Mouse (Mus musculus): ENCODE measurements at regions not wholly inside any gene's neighbourhood (a gene's known extent, or its start where the extent isn't known, plus 50 kb on each side); places are given as distances from the start of the nearest gene placed in this dataset.

- DNase-seq (ENCODE audit: low read depth) = no peak
These were observed 67.3 kb downstream of the C1d start for GRCm38 (mm10) chr11:17324651-17325050.

DNA sequence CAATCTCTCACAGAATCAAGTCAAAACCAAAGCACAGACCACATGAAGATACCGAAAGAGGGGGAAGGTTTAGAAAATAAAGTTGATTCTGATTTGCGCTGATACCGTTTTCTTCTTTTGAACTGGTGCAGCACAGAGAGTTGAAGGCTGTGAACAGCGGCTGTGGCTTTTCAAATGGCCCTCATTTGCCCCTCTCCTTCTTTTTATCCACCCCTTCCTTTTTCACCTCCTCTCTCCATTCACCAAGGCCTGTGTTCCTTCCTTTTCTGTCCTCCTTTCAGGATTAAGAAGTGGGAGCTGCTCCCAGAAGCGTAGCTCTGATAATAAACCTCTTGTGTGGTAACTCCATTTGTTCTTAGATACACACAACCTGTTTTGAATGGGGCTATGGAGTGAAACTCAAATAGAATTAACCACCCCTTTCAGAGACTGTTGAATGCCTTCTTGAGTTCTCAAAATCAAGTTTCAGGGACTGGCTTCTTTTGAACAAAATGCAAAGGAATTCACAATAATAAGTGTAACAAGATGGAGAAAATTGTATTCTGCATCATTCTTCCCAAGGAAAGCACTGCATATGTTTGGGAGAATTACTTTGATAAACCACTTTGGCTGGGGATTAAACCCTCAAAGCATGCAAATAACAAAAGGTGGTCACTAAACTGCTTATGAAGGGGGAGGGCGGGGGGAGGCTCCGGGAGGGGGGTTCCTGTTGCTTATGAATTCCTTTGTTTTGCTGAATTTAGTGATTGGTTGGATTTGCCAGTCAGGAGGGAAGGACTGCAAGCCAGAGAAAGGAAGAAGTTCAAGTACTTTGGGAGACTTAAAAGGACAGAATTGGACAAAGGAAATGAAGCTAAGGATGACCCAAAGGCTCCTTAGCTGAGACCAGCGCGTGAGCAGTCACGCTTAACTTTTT is 68.6 kb downstream of the C1d start:
- no peak for DNase-seq (ENCODE audit: low read depth)

DNA sequence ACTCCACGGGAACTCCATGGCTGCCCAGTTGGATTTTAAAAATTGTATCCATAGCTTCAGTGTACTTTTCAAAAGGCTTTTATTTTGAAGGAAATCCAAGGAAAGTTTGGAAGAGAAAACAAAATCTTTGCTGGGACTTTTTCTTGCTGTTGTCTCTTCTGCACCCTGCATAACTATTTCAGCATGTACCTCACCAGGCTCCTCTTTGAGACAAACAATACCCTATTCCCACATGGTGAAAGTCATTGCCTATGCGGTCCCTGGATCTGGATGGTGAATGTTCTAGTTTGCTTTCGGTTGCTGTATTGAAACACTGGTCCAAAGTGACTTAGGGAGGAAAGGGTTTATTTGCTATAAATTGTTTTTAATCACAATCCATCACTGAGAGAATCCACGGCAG is 69.3 kb downstream of the C1d start:
- no peak for DNase-seq (ENCODE audit: low read depth)

GRCm38 (mm10) chr11:17351476-17351875 is 94.1 kb downstream of the C1d start:
- no peak for DNase-seq (ENCODE audit: low read depth)

DNA sequence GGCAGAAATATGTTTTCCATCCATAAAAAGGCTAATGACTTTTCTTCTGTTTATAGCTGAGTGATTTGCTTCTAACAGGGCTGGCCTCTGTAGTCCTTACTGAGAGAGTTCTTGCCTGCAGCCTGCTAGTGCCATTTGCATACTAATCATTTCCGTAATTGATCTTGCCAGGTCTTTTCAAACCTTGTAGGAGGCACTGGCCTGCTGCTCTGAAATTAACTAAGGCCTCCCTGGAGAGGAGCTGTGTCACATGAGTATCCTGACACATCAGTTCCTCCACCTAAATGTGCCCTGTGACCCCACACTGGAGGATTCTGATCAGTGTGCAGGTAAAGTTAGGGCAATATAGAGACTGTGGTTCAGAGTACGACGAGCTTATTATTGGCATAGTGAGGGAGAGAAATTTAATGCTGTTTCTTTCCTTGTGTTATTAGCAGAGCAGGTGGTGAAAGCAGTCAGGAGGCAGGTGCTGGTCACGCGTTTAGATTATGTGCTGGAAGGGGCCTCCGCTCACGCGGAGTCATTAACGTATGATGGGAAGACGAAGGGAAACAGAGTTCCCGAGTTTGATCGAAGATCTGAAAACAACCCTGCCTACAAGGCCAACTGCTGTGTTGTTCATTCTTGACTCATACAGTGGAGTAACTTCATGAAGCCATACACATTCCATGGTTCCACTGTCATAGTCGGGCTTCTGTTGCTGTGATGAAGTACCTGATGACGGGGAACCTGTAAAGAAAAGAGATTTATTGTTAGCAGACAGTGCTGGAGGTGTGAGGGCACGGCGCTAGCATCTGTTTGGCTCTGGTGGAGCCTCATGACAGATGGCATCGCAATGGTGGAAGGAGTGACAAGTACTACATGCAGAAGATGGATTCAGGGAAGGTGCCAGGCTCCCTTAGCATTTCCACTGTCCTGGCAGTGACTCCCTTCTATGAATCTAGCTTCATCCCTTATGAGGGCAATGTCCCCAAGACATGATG is 95.1 kb downstream of the C1d start:
- DNase-seq (ENCODE audit: low read depth) = no peak

- no peak for DNase-seq (ENCODE audit: low read depth)
These were observed 102.4 kb downstream of the C1d start for GRCm38 (mm10) chr11:17359698-17360254.

- no peak for DNase-seq (ENCODE audit: low read depth)
These were observed 120.5 kb downstream of the C1d start for GRCm38 (mm10) chr11:17377859-17378258.

DNA sequence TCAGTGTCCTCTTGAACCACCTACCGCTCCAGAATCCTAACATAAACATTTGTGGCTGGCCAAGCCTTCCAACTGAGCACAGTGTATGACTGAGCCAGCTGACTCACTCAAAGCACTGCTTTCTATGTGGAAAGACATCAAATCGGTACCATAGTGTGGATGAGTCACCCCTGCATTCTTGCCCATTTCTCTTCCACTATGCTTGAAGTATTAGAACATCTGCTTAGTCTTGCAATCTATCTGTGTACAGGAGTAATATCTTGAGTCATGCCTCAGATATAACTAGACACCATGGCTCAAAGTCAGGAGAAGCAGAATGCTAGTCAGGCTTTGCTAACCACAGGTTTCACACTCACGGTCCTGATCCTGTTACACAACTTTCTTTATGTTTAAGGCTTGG is 129.4 kb downstream of the C1d start:
- DNase-seq (ENCODE audit: low read depth) = no peak

- DNase-seq (ENCODE audit: low read depth) = no peak
These were observed 136.5 kb downstream of the C1d start for GRCm38 (mm10) chr11:17393832-17394231.

GRCm38 (mm10) chr11:17414531-17414930 is 157.2 kb downstream of the C1d start:
- no peak for DNase-seq (ENCODE audit: low read depth)

DNA sequence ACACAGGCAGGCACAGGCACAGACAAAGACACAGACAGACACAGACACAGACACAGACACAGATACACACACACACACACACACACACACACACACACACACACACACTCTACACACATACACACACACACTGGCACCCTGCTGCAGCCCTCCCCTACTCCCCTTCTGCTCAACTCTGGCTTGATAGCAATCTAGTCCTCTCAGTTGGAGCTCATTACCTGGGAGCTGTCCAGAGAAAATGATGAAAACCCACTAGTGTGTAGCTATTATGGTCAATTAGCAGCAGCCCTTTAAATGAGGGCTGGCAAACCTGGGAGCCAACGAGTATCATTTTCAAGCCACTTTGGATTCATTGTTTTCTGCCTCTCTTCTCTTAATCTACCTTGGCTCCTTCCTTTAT is 157.8 kb downstream of the C1d start:
- DNase-seq (ENCODE audit: low read depth) = no peak

- no peak for DNase-seq (ENCODE audit: low read depth)
These were observed 160.4 kb downstream of the C1d start for GRCm38 (mm10) chr11:17417656-17418289.

GRCm38 (mm10) chr11:17442133-17442532 is 184.8 kb downstream of the C1d start:
- DNase-seq (ENCODE audit: low read depth) = no peak

- no peak for DNase-seq (ENCODE audit: low read depth)
These were observed 191.9 kb downstream of the C1d start for GRCm38 (mm10) chr11:17449289-17449688.

DNA sequence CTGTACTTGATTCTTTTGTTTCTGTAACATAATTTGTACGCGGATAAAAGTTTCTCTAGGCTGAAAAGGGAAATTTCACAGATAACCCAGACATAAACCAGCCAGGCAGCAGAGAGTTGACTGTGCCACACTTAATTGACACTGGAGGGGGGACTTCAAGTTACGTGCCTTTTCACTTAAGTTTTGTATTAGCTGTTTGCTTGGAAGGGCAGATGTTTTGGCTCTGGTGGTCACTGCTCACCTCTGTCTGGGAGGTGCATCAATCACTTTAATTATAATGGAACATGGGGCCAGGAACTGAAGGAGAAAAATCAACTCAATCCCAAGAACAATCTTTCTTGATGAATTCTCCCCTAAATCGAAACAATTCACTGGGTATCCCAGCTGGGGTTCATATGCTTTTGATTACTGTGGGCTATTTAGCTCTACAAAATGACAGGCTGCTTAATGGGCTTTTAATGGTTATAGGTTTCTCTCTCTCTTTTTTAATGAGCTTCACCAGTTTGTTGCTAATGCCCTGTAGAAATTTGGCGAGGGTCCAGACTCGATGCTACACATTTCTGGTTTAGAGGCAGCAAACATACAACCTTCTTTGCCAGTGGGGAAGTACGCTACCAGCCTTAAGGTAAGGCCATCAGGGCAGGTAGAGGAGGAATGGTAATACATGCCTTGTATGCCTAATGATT is 193.1 kb downstream of the C1d start:
- no peak for DNase-seq (ENCODE audit: low read depth)

GRCm38 (mm10) chr11:17451451-17451850 is 194.1 kb downstream of the C1d start:
- no peak for DNase-seq (ENCODE audit: low read depth)

DNA sequence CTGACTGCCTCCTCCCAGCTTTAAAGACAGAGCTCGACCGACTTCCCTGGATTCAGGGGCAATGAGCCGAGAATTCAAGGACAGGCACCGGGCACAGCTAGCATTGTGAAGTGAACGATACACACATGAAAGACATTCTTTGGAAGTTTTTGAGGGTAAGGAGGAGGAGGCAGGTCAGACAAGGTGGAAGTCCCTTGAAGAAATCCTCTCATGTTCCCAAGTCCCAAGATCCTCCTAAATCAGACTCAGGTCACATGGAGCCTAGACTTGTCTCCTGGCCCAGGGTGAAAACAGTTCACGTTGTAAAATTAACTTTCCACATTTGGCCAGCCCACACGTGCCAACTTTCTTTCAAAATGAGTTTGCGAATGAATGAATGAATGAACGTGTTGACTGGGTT is 196.2 kb downstream of the C1d start:
- DNase-seq (ENCODE audit: low read depth) = no peak

- DNase-seq (ENCODE audit: low read depth) = no peak
These were observed 201.6 kb downstream of the C1d start for GRCm38 (mm10) chr11:17458946-17459345.

DNA sequence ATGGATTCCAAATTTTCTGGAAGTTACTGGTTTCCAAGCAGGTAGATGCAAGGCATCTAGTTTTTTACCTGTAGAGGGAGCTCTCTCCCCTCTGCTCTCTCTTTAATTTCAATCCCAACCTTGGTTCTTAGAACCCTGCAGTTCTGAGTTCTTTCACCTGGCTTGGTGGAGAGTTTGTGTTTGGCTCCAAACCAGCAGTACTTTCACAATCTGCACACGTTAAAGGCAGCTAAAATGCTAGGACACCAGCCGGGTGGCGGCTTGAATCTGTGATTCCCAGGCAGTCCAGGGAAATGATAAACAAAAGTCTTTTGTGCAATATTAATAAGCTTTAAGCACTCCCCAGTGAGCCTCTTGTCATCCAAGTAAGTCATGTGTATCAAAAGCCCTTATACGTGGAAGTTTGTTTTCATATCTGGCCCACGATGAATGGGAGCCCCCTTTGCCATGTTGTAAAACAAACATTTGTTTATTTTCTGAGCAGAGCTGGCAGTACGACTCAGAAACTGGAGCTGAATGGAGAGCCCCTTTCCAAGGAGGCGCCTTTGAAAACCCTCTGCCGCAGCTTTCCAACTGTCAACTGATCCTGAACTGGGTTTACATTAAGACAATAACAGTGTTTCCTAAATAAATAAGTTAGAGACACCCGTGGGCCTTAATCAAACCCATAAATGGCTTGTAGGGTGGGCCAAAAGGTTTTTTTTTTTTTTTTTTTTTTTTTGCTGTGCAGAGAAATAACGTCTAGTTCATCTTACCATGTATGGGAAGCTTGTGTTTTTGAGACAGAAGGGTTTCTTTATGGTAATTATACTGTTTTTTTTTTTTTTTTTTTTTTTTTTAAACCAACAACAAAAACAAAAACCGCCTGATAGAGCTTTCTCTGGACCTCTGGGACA is 202.9 kb downstream of the C1d start:
- DNase-seq (ENCODE audit: low read depth) = no peak

DNA sequence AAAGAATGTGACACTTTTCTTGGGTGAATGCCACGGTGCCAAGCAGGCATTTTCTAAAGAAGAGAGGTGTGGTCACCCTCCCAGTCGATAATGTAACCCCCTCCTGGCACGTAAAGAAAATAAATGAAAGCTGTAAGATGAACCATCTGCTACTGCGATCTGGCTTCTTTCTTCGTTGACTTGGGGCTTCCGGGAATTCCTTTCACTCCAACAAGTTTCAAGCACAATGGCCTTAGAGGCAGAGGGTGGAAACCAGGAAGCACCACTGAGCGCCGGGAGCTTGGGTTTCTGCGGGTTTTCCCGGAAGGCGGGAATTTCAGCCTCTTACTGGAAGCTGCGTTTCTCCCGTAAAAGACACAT is 203.5 kb downstream of the C1d start:
- DNase-seq (ENCODE audit: low read depth) = no peak

Data from c-Kit-positive CD71-negative TER-119-negative erythroid progenitor cells, embryonic 14.5 days (primary cell).